Mouse (Mus musculus) midbrain, postnatal 0 days (tissue): ENCODE measurements at regions not wholly inside any gene's neighbourhood (a gene's known extent, or its start where the extent isn't known, plus 50 kb on each side); places are given as distances from the start of the nearest gene placed in this dataset.

Experiments used
- ATAC-seq: fragments of 200-750 bp; cut with Nextera tagmentation; 2 replicates; pipeline ENCODE4 v1.8.0; 2017; ENCODE audit warnings: moderate number of reproducible peaks, mild to moderate bottlenecking, moderate TSS enrichment, moderate library complexity; ENCODE audit not compliant: low FRiP score
- DNase-seq: peaks from one replicate; pipeline ENCODE4 v3.0.0-alpha.2; 2015; ENCODE audit warnings: low spot score
- H3K27ac ChIP-seq: fragments of 300-500 bp; sonication (generic); 2 replicates; pipeline ENCODE4 v1.5.1; 2014; ENCODE audit warnings: low read depth, mild to moderate bottlenecking, low read length, mixed read lengths
- H3K27me3 ChIP-seq: fragments of 300-500 bp; sonication (generic); 2 replicates; pipeline ENCODE4 v1.6.1; 2014; ENCODE audit warnings: low read length, control low read depth, mixed read lengths; ENCODE audit not compliant: insufficient read depth
- H3K36me3 ChIP-seq: fragments of 300-500 bp; sonication (generic); 2 replicates; pipeline ENCODE4 v1.6.1; 2014; ENCODE audit warnings: low read length, control low read depth, mixed read lengths; ENCODE audit not compliant: insufficient read depth
- H3K4me1 ChIP-seq: fragments of 300-500 bp; sonication (generic); 2 replicates; pipeline ENCODE4 v1.6.1; 2014; ENCODE audit warnings: mild to moderate bottlenecking, control low read depth, antibody characterized with exemption, low read length, mixed read lengths; ENCODE audit not compliant: insufficient read depth
- H3K4me2 ChIP-seq: fragments of 300-500 bp; sonication (generic); 2 replicates; pipeline ENCODE4 v1.6.1; 2014; ENCODE audit warnings: low read depth, mild to moderate bottlenecking, low read length, mixed read lengths; ENCODE audit not compliant: poor library complexity, severe bottlenecking
- H3K4me3 ChIP-seq: fragments of 300-500 bp; sonication (generic); 2 replicates; pipeline ENCODE4 v1.5.1; 2014; ENCODE audit warnings: low read depth, mild to moderate bottlenecking, low read length, moderate library complexity
- H3K9ac ChIP-seq: fragments of 300-500 bp; sonication (generic); replicated peaks from 2 replicates; pipeline ENCODE4 v1.6.1; 2014; ENCODE audit warnings: mild to moderate bottlenecking, low read length, moderate library complexity, mixed read lengths; ENCODE audit not compliant: poor library complexity, severe bottlenecking
- H3K9me3 ChIP-seq: fragments of 300-500 bp; sonication (generic); 2 replicates; pipeline ENCODE4 v1.6.1; 2016; ENCODE audit warnings: low read length, control low read depth
- CTCF ChIP-seq: IDR thresholded peaks from 2 replicates; pipeline ENCODE4 v1.5.1; 2016; ENCODE audit warnings: antibody characterized with exemption, mild to moderate bottlenecking
- WGBS: fragments of 180-500 bp; shearing (Covaris S2); extraction: QIAGEN DNeasy Blood & Tissue Kit; methylation state at CpG from one replicate; pipeline ENCODE4 v1.1.7; 2014; 5-methylcytosine and 5-hydroxymethylcytosine counted together

DNA sequence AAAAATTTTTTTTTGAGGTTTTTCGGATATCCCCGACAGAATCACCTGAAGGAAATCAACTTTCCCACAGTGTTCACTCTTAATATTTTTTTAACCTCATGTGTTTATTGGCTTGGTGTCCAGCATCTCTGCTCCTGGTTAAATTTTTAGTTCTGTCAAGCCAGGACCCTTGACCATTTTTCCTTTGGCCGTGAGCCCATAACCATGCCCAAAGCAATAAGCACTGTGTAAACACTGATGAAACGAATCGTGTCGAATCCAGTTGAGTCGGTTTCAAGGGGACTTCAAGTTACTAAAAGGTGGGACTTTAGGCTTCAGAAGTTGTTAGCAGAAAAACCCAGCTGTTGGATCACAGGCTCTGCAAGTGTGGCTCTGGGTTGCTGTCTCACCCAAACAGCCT lies 117.0 kb upstream of the Spdye4c start:
- Histone ChIP-seq H3K27ac (no peak overlapping the region), H3K9ac (no peak overlapping the region), H3K36me3 (no peaks in the 10 kb centered on the region), H3K9me3 (no peaks in the 10 kb centered on the region), H3K4me3 (no peak overlapping the region), H3K27me3 (no peaks in the 10 kb centered on the region), H3K4me1 (no peaks in the 10 kb centered on the region), H3K4me2 (no peak overlapping the region)
- DNase-seq (no peak), ATAC-seq (no peak)
- WGBS: 82% methylated on average over 7 of the region's 7 CpGs
- no peak for TF ChIP-seq CTCF

DNA sequence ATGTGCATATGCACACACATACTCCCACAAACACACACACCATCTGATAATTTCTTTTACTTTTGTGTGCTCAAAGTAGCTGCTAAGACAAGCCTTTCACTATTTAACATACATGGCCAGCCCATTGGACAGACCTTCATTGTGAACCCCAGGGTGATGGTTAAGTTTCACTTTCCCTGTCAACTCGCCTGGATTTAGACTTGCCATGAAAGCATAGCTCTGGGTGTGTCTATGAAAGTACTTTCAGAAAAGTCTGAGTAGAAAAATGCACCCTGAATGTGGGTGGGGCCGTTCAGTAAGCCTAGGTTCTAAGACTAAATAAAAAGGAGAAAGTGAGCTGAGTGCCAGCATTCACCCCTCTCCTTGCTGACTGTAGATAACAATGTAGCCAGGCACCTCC lies 113.8 kb upstream of the Spdye4c start:
- H3K9ac ChIP-seq: no peak overlapping the region
- no peak for TF ChIP-seq CTCF
- no peak for ATAC-seq
- H3K4me2 ChIP-seq: no peak overlapping the region
- H3K27me3 ChIP-seq: no peaks in the 10 kb centered on the region
- 77% methylated on average over 2 of the region's 2 CpGs for WGBS
- no peak for DNase-seq
- no peaks in the 10 kb centered on the region for H3K36me3 ChIP-seq
- H3K4me1 ChIP-seq: no peaks in the 10 kb centered on the region
- no peaks in the 10 kb centered on the region for H3K9me3 ChIP-seq
- no peak overlapping the region for H3K4me3 ChIP-seq
- H3K27ac ChIP-seq: no peak overlapping the region

DNA sequence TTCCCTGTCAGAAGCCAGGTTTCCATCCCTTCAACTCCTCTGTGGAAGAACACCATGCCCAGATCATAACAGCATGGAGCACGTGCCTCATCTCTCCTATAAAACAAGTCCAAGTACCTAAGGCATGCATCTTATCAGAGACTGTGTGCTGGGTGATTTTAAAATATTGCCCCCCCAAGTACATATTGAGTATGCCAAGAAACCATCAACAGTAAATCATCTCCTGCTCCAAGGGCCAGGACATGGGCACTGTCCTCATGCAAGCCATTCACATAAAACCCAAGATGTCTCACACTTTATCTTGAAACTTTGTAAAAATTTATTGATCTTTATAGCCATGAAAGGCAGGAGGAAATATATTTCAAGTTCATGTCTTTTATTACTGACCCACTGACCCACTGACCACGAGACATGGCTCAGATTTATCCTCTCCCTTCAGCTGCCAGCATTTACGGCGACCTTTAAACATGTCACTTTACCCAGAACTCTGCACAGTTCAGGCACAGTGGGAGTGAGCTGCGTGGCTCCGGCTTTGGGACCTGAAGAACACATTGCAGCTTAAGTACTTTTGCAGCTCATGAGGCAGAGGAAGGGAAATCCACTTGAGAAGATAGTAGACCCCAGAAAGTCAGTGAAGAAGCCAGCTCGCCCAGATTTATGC lies 99.7 kb upstream of the Spdye4c start:
- no peaks in the 10 kb centered on the region for H3K27me3 ChIP-seq
- ATAC-seq (no peak), DNase-seq (no peak)
- TF ChIP-seq CTCF: no peak
- 87% methylated on average over 7 of the region's 7 CpGs for whole genome bisulfite sequencing
- H3K4me3 ChIP-seq: no peak overlapping the region
- no peaks in the 10 kb centered on the region for H3K36me3 ChIP-seq
- no peaks in the 10 kb centered on the region for H3K9me3 ChIP-seq
- H3K9ac ChIP-seq: no peak overlapping the region
- H3K27ac ChIP-seq: no peak overlapping the region
- no peak overlapping the region for H3K4me2 ChIP-seq
- H3K4me1 ChIP-seq: no peaks in the 10 kb centered on the region

- H3K27ac ChIP-seq: no peak overlapping the region
- H3K9ac ChIP-seq: no peak overlapping the region
- no peak overlapping the region for H3K4me2 ChIP-seq
- TF ChIP-seq CTCF: no peak
- no peaks in the 10 kb centered on the region for H3K9me3 ChIP-seq
- no peaks in the 10 kb centered on the region for H3K36me3 ChIP-seq
- H3K4me1 ChIP-seq: no peaks in the 10 kb centered on the region
- no peak overlapping the region for H3K4me3 ChIP-seq
- ATAC-seq (no peak), DNase-seq (no peak)
- WGBS: 89% methylated on average over 5 of the region's 5 CpGs
- no peaks in the 10 kb centered on the region for H3K27me3 ChIP-seq
These were observed 97.1 kb upstream of the Spdye4c start for GRCm38 (mm10) chr2:128493871-128494270.

- Histone ChIP-seq H3K4me1 (no peaks in the 10 kb centered on the region), H3K9me3 (no peaks in the 10 kb centered on the region), H3K9ac (no peak overlapping the region), H3K4me3 (no peak overlapping the region), H3K27me3 (no peaks in the 10 kb centered on the region), H3K27ac (no peak overlapping the region), H3K36me3 (no peaks in the 10 kb centered on the region), H3K4me2 (no peak overlapping the region)
- 52% methylated on average over 3 of the region's 3 CpGs for WGBS
- ATAC-seq (no peak), DNase-seq (no peak)
- TF ChIP-seq CTCF: no peak
These were observed 93.1 kb upstream of the Spdye4c start for GRCm38 (mm10) chr2:128497891-128498290.

DNA sequence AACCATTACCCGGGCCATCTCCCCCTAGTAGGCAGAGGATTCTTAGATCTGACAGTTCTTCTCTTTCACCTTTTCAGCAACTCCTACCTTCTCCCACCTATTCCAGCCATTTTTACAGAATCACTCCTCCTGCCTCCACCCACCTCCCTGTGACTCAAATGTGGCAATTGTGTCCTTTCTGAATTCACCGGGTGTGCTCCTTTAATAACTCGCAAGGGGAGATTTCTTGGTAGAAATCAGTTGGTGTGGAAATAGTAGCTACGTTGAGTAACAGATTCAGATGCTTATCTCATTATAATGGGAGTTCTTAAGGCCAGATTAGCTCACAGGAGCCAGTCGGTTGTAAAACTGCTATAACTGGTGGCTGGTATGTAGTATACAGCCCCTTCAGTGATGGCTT lies 92.4 kb upstream of the Spdye4c start:
- no peak for DNase-seq
- Histone ChIP-seq H3K9ac (no peak overlapping the region), H3K4me3 (no peak overlapping the region), H3K4me2 (no peak overlapping the region), H3K36me3 (no peaks in the 10 kb centered on the region), H3K27me3 (no peaks in the 10 kb centered on the region), H3K27ac (no peak overlapping the region), H3K9me3 (no peaks in the 10 kb centered on the region), H3K4me1 (no peaks in the 10 kb centered on the region)
- no peak for ATAC-seq
- no peak for TF ChIP-seq CTCF
- 80% methylated on average over 5 of the region's 5 CpGs for WGBS
